Mouse (Mus musculus) olfactory bulb, adult 2 months (tissue): ENCODE results near the gene B3gnt8.

ENCODE experiments used
- CTCF ChIP-seq: fragments of 200-500 bp; IDR thresholded peaks from 2 replicates; pipeline ENCODE4 v1.5.1; 2012; ENCODE audit warnings: low read depth, mild to moderate bottlenecking, low read length, moderate library complexity; ENCODE audit not compliant: insufficient read depth
- POLR2A ChIP-seq: fragments of 200-500 bp; IDR thresholded peaks from 2 replicates; pipeline ENCODE4 v1.6.1; 2012; ENCODE audit warnings: mild to moderate bottlenecking, low read depth, low read length, moderate library complexity; ENCODE audit not compliant: insufficient read depth

- TF ChIP-seq CTCF (no peak), POLR2A (no peak)
Observed at GRCm38 (mm10) chr7:25593859-25594258, 32.6 kb upstream of the B3gnt8 start.
